Comparison of ENCODE assay signal across 13 mouse cellular contexts in genomic region chr10:54059679-54060249, GRCm38 (mm10). TPM values are rescaled to one million over a fixed set of nuclear protein-coding genes. Genes with fewer than 3 reads are reported as not detected.
A peak's percentile ranks its signal among the peaks of the same experiment; 100 is the strongest.
DNase-seq lines count a peak whose midpoint lies in the region; ATAC-seq and TF ChIP-seq lines count a peak whose summit lies in the region.
"Had no signal": no experiment of that assay in that cellular context is flagged by ENCODE, and none has a peak within 500 bp of the region (broad histone marks: within the 10 kb centered on the region; RNA-seq: fewer than 3 reads in every experiment).

No protein-coding gene starts in this region.

- WGBS in midbrain, embryonic 15.5 days = 53% methylated on average over 6 of the region's 6 CpGs

- H3K4me1 ChIP-seq in midbrain, embryonic 15.5 days = no peaks in the 10 kb centered on the region
- H3K4me1 ChIP-seq: embryonic facial prominence, embryonic 12.5 days had no signal

- H3K27ac ChIP-seq in left cerebral cortex, adult 2 months = no peak overlapping the region
- no peak overlapping the region for H3K27ac ChIP-seq in midbrain, embryonic 15.5 days
- H3K27ac ChIP-seq: embryonic facial prominence, embryonic 12.5 days; stomach, embryonic 15.5 days had no signal

- H3K9ac ChIP-seq in midbrain, embryonic 15.5 days = no peak overlapping the region
- H3K9ac ChIP-seq: embryonic facial prominence, embryonic 12.5 days; liver, embryonic 15.5 days; stomach, embryonic 15.5 days had no signal

- no peak for DNase-seq in frontal cortex, postnatal 36 days (ENCODE audit: low spot score in 2 of 2)
- DNase-seq in left cerebral cortex, adult 2 months (ENCODE audit: extremely low spot score in 1 of 2, low spot score in 2 of 2) = no peak
- DNase-seq in left cerebral cortex, postnatal 4 days = no peak
- peak; percentile 59 for DNase-seq in brain, embryonic 14.5 days (ENCODE audit: low read depth)
- no peak for DNase-seq in yolk sac, embryonic 10.5 days (ENCODE audit: low spot score)
- DNase-seq in MN1 (ENCODE audit: low spot score) = no peak
- DNase-seq: gastrocnemius, postnatal 25 days; kidney, adult 9 months had no signal

- intact Hi-C loops in left cerebral cortex, adult 2 months (cut with DNase I) = no loop called here
- intact Hi-C loops in left cerebral cortex, postnatal 4 days (cut with DNase I) = loop anchor here (5.0 kb wide), 1 partner anchor 1923 kb away; no protein-coding TSS in a partner anchor

- TF ChIP-seq CTCF in left cerebral cortex, adult 2 months (IDR thresholded peaks at IDR 0.05) = peak; percentile 53
- peak; percentile 29; the same call in 1 of the 2 replicates for TF ChIP-seq CTCF in brain, embryonic 14.5 days (IDR thresholded peaks at IDR 0.05; ENCODE audit: borderline replicate concordance, extremely low read depth, insufficient read depth, insufficient read length)

- H3K4me2 ChIP-seq in midbrain, embryonic 15.5 days = no peak overlapping the region
- H3K4me2 ChIP-seq: embryonic facial prominence, embryonic 12.5 days; liver, embryonic 15.5 days; stomach, embryonic 15.5 days had no signal

- ATAC-seq in frontal cortex, adult (ENCODE audit: low TSS enrichment) = peak; percentile 95
- ATAC-seq in midbrain, embryonic 15.5 days (replicated peaks) = peak; percentile 81

- TF ChIP-seq POLR2A in brain, embryonic 14.5 days (IDR thresholded peaks at IDR 0.05; ENCODE audit: borderline replicate concordance, extremely low read depth, insufficient read depth, insufficient read length, poor library complexity, severe bottlenecking) = no peak

- H3K36me3 ChIP-seq in midbrain, embryonic 15.5 days (replicated peaks) = no peaks in the 10 kb centered on the region
- H3K36me3 ChIP-seq: embryonic facial prominence, embryonic 12.5 days; stomach, embryonic 15.5 days had no signal

- no peak overlapping the region for H3K4me3 ChIP-seq in left cerebral cortex, adult 2 months
- no peak overlapping the region for H3K4me3 ChIP-seq in midbrain, embryonic 15.5 days
- H3K4me3 ChIP-seq: embryonic facial prominence, embryonic 12.5 days; liver, embryonic 15.5 days; stomach, embryonic 15.5 days had no signal

- H3K9me3 ChIP-seq in midbrain, embryonic 15.5 days = no peaks in the 10 kb centered on the region
- H3K9me3 ChIP-seq: embryonic facial prominence, embryonic 12.5 days; liver, embryonic 15.5 days; stomach, embryonic 15.5 days had no signal

- no peaks in the 10 kb centered on the region for H3K27me3 ChIP-seq in midbrain, embryonic 15.5 days (replicated peaks)
- H3K27me3 ChIP-seq: embryonic facial prominence, embryonic 12.5 days; liver, embryonic 15.5 days; stomach, embryonic 15.5 days had no signal

RNA-seq across cellular contexts. Expression of gene Man1a, which starts 16.6 kb away (rescaled TPM):
- total RNA-seq in left cerebral cortex, adult 2 months (2021) = 10 to 100 TPM; 24.8 to 27.3 TPM
- 10 to 100 TPM; 21.1 to 21.7 TPM for total RNA-seq in left cerebral cortex, postnatal 4 days (2021)
- polyA plus RNA-seq in brain, embryonic 14.5 days (2012; rRNA removed) = 6.2 and 8.5 TPM in 2 replicates
- 5.0 and 5.3 TPM in 2 replicates for polyA plus RNA-seq in midbrain, embryonic 15.5 days (2015; fragmentation: Nextera tagmentation; extraction: Ambion mirVana)
